18 mouse cellular contexts compared by ENCODE assay signal in the genomic region with DNA sequence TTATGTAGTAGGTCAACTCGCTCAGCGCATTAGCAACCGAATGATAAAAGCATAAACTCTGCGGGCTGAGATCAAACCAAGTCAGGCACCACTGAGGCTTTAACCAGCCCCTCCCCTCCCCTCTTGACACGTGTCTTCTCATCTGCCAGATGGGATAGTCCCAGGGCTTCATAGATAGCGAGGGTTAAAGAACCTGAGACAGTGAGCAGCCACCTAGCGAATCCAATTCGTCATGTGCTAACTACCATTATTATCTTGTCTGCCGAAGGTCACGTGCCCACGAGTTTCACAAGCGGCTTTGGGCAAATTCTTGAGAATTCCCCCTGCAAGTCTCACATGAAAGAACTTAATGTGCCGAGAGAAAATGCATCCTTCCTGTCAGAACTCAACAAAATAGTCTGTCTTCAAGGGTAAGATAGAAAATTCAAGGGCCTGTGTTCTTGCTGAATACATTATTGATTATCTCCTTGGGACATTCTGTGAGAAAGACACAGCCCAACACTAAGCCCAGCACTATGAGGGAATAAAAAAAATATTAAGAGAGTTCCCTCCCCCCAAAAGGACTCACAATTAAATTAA. TPM values are rescaled to one million over a fixed set of nuclear protein-coding genes. Genes with fewer than 3 reads are reported as not detected.
DNase-seq lines count a peak whose midpoint lies in the region; ATAC-seq and TF ChIP-seq lines count a peak whose summit lies in the region.
"Had no signal": no experiment of that assay in that cellular context is flagged by ENCODE, and none has a peak within 500 bp of the region (broad histone marks: within the 10 kb centered on the region; RNA-seq: fewer than 3 reads in every experiment).

No protein-coding gene starts in this region.

- no peak overlapping the region for H3K9ac ChIP-seq in forebrain, postnatal 0 days
- no peak overlapping the region for H3K9ac ChIP-seq in forebrain, embryonic 14.5 days (ENCODE audit: low read length)
- H3K9ac ChIP-seq in liver, embryonic 11.5 days (ENCODE audit: low read depth, low read length) = no peak overlapping the region
- H3K9ac ChIP-seq: forebrain, embryonic 13.5 days; heart, embryonic 15.5 days; neural tube, embryonic 12.5 days; stomach, embryonic 15.5 days had no signal

- 62% methylated on average over 13 of the region's 13 CpGs for WGBS in forebrain, postnatal 0 days
- WGBS in forebrain, embryonic 14.5 days = 77% methylated on average over 13 of the region's 13 CpGs
- 67% methylated on average over 13 of the region's 13 CpGs for WGBS in thymus, adult 2 months
- WGBS in liver, embryonic 11.5 days = 28% methylated on average over 13 of the region's 13 CpGs

- peaks cover 16% of the 10 kb centered on the region for H3K36me3 ChIP-seq in forebrain, postnatal 0 days (ENCODE audit: insufficient read depth)
- H3K36me3 ChIP-seq in forebrain, embryonic 14.5 days (ENCODE audit: control insufficient read depth, insufficient read depth, low read length) = peaks cover 21% of the 10 kb centered on the region
- H3K36me3 ChIP-seq in thymus, adult 2 months (ENCODE audit: control insufficient read depth, insufficient read depth, low read length) = peaks cover 16% of the 10 kb centered on the region
- H3K36me3 ChIP-seq in liver, embryonic 11.5 days (ENCODE audit: control insufficient read depth, insufficient read depth, low read length) = peaks cover 20% of the 10 kb centered on the region

- ATAC-seq in forebrain, postnatal 0 days = no peak
- ATAC-seq in forebrain, embryonic 14.5 days = no peak
- peak; percentile 59 for ATAC-seq in liver, embryonic 11.5 days (replicated peaks; ENCODE audit: low FRiP score)
- ATAC-seq: intestine, postnatal 0 days had no signal

- peaks cover 14% of the 10 kb centered on the region; the same call in 1 of the 2 replicates for H3K4me1 ChIP-seq in forebrain, postnatal 0 days (ENCODE audit: insufficient read depth)
- peaks cover 9% of the 10 kb centered on the region for H3K4me1 ChIP-seq in forebrain, embryonic 14.5 days (ENCODE audit: control insufficient read depth, insufficient read depth, low read length)
- peaks cover 28% of the 10 kb centered on the region for H3K4me1 ChIP-seq in thymus, adult 2 months (replicated peaks; ENCODE audit: control insufficient read depth, insufficient read depth, low read length)
- H3K4me1 ChIP-seq in liver, embryonic 11.5 days (replicated peaks; ENCODE audit: control insufficient read depth, insufficient read depth, low read length) = peaks cover 36% of the 10 kb centered on the region

- DNase-seq in forebrain, postnatal 0 days = no peak
- DNase-seq in forebrain, embryonic 14.5 days (ENCODE audit: low spot score) = no peak
- peak; percentile 19 to 27 for DNase-seq in thymus, postnatal 10 days (ENCODE audit: low spot score in 2 of 2)
- DNase-seq in thymus, adult 2 months = no peak
- no peak for DNase-seq in liver, embryonic 11.5 days (ENCODE audit: low spot score)
- no peak for DNase-seq in spleen, postnatal 4 days (ENCODE audit: low spot score in 2 of 2)
- DNase-seq in right cerebral cortex, postnatal 4 days = no peak
- DNase-seq in natural killer cell, adult 2 months (ENCODE audit: low spot score in 2 of 2) = no peak
- DNase-seq: adrenal gland, postnatal 10 days; cerebellum, adult 11 months; lung, adult 18-20 months; right cerebral cortex, postnatal 25 days had no signal

- no peak for TF ChIP-seq CTCF in forebrain, postnatal 0 days (IDR thresholded peaks at IDR 0.05; ENCODE audit: low read depth)
- no peak for TF ChIP-seq CTCF in thymus, adult 2 months (IDR thresholded peaks at IDR 0.05; ENCODE audit: borderline replicate concordance, control insufficient read depth, extremely low read depth, insufficient read depth, low read length, poor library complexity)

- TF ChIP-seq POLR2A in thymus, adult 2 months (IDR thresholded peaks at IDR 0.05; ENCODE audit: control insufficient read depth, extremely low read depth, insufficient read depth, low read length, poor library complexity) = no peak

- H3K27me3 ChIP-seq in forebrain, postnatal 0 days (ENCODE audit: insufficient read depth, low read length) = no peaks in the 10 kb centered on the region
- H3K27me3 ChIP-seq in forebrain, embryonic 14.5 days (replicated peaks; ENCODE audit: control insufficient read depth, insufficient read depth, low read length) = no peaks in the 10 kb centered on the region
- no peaks in the 10 kb centered on the region for H3K27me3 ChIP-seq in thymus, adult 2 months (ENCODE audit: control insufficient read depth, insufficient read depth, low read length)
- H3K27me3 ChIP-seq in liver, embryonic 11.5 days (replicated peaks; ENCODE audit: control insufficient read depth, insufficient read depth, low read length) = no peaks in the 10 kb centered on the region
- H3K27me3 ChIP-seq: embryonic facial prominence, embryonic 13.5 days; forebrain, embryonic 13.5 days; heart, embryonic 15.5 days; neural tube, embryonic 12.5 days had no signal

- no peaks in the 10 kb centered on the region for H3K9me3 ChIP-seq in forebrain, postnatal 0 days (ENCODE audit: low read length)
- no peaks in the 10 kb centered on the region for H3K9me3 ChIP-seq in forebrain, embryonic 14.5 days (replicated peaks; ENCODE audit: control insufficient read depth, low read length)
- no peaks in the 10 kb centered on the region for H3K9me3 ChIP-seq in liver, embryonic 11.5 days (ENCODE audit: control insufficient read depth, low read length)
- H3K9me3 ChIP-seq: embryonic facial prominence, embryonic 13.5 days; forebrain, embryonic 13.5 days; heart, embryonic 15.5 days; neural tube, embryonic 12.5 days; stomach, embryonic 15.5 days had no signal

- H3K4me2 ChIP-seq in forebrain, postnatal 0 days (ENCODE audit: low read depth) = peak overlapping the region; percentile 89; the same call in 1 of the 2 replicates
- no peak overlapping the region for H3K4me2 ChIP-seq in forebrain, embryonic 14.5 days (ENCODE audit: low read length)
- peak overlapping the region; percentile 28; the same call in 1 of the 2 replicates for H3K4me2 ChIP-seq in liver, embryonic 11.5 days

- H3K4me3 ChIP-seq in forebrain, postnatal 0 days (ENCODE audit: low read depth, low read length) = no peak overlapping the region
- no peak overlapping the region for H3K4me3 ChIP-seq in forebrain, embryonic 14.5 days (ENCODE audit: low read depth, low read length)
- H3K4me3 ChIP-seq in thymus, adult 2 months (ENCODE audit: control insufficient read depth, insufficient read depth, low read length) = no peak overlapping the region
- no peak overlapping the region for H3K4me3 ChIP-seq in liver, embryonic 11.5 days (ENCODE audit: low read depth, low read length)
- H3K4me3 ChIP-seq: heart, embryonic 15.5 days; neural tube, embryonic 12.5 days had no signal

- H3K27ac ChIP-seq in forebrain, postnatal 0 days (ENCODE audit: low read depth, low read length) = no peak overlapping the region
- H3K27ac ChIP-seq in forebrain, embryonic 14.5 days (ENCODE audit: low read depth, low read length) = no peak overlapping the region
- no peak overlapping the region for H3K27ac ChIP-seq in thymus, adult 2 months (ENCODE audit: control insufficient read depth, insufficient read depth, low read length)
- no peak overlapping the region for H3K27ac ChIP-seq in liver, embryonic 11.5 days (ENCODE audit: low read depth, low read length)
- H3K27ac ChIP-seq: embryonic facial prominence, embryonic 13.5 days; forebrain, embryonic 13.5 days; heart, embryonic 15.5 days; neural tube, embryonic 12.5 days had no signal

RNA-seq across cellular contexts. Expression of a gene that starts 15.8 kb away (rescaled TPM):
- 20.7 and 22.7 TPM in 2 replicates for total RNA-seq in forebrain, postnatal 0 days (2014; rRNA removed)
- polyA plus RNA-seq in forebrain, postnatal 0 days (2015; fragmentation: Nextera tagmentation; extraction: Ambion mirVana) = 24.9 and 27.6 TPM in 2 replicates
- polyA plus RNA-seq in forebrain, embryonic 14.5 days (2014; fragmentation: Nextera tagmentation; extraction: Ambion mirVana) = 14.7 and 15.4 TPM in 2 replicates
- polyA plus RNA-seq in thymus, adult 2 months (2012; rRNA removed) = 9.4 and 14.0 TPM in 2 replicates
- polyA plus RNA-seq in liver, embryonic 11.5 days (2014; fragmentation: Nextera tagmentation; extraction: Ambion mirVana) = 2.0 and 2.5 TPM in 2 replicates

RNA-seq across cellular contexts. Expression of a gene that starts 16.5 kb away (rescaled TPM):
- total RNA-seq in forebrain, postnatal 0 days (2014; rRNA removed) = 1.5 and 3.3 TPM in 2 replicates
- polyA plus RNA-seq in forebrain, postnatal 0 days (2015; fragmentation: Nextera tagmentation; extraction: Ambion mirVana) = 3.4 and 4.8 TPM in 2 replicates
- 1.4 and 1.7 TPM in 2 replicates for polyA plus RNA-seq in forebrain, embryonic 14.5 days (2014; fragmentation: Nextera tagmentation; extraction: Ambion mirVana)
- polyA plus RNA-seq in thymus, adult 2 months (2012; rRNA removed) = 0.36 and 0.97 TPM in 2 replicates
- polyA plus RNA-seq in liver, embryonic 11.5 days (2014; fragmentation: Nextera tagmentation; extraction: Ambion mirVana) = 0.62 and 0.74 TPM in 2 replicates

RNA-seq across cellular contexts. Expression of a gene that starts 43.1 kb away (rescaled TPM):
- total RNA-seq in forebrain, postnatal 0 days (2014; rRNA removed) = 1.6 and 1.9 TPM in 2 replicates
- polyA plus RNA-seq in forebrain, postnatal 0 days (2015; fragmentation: Nextera tagmentation; extraction: Ambion mirVana) = 0.75 and 0.97 TPM in 2 replicates
- 0.61 TPM in 2 replicates for polyA plus RNA-seq in forebrain, embryonic 14.5 days (2014; fragmentation: Nextera tagmentation; extraction: Ambion mirVana)
- polyA plus RNA-seq in thymus, adult 2 months (2012; rRNA removed) = 40.8 and 44.4 TPM in 2 replicates
- polyA plus RNA-seq in liver, embryonic 11.5 days (2014; fragmentation: Nextera tagmentation; extraction: Ambion mirVana) = 9.9 and 10.6 TPM in 2 replicates

Comparison
In these comparisons a context has a peak if more than half of its experiments do, and no peak if none do; other contexts are left out.
1. DNase-seq: peak in thymus, postnatal 10 days (2 of 2); none in forebrain, postnatal 0 days (single experiment), forebrain, embryonic 14.5 days (single experiment), thymus, adult 2 months (single experiment), liver, embryonic 11.5 days (single experiment), spleen, postnatal 4 days (0 of 2), right cerebral cortex, postnatal 4 days (single experiment) and natural killer cell, adult 2 months (0 of 2).